Mouse (Mus musculus): ENCODE data around the gene Atn1. TPM values are rescaled to one million over a fixed set of nuclear protein-coding genes. Genes with fewer than 3 reads are reported as not detected.
A peak's percentile ranks its signal among the peaks of the same experiment; 100 is the strongest.

Atn1 gene
- polyA plus RNA-seq, 1 experiment from 2014 or later, result 16.8 TPM

GRCm38 (mm10) chr6:124765951-124766350 is 9.6 kb upstream of the Atn1 start:
- no peak overlapping the region for H3K4me3 ChIP-seq
- WGBS, result 88% methylated on average over 7 of the region's 7 CpGs

GRCm38 (mm10) chr6:124759259-124759658 is 2.9 kb upstream of the Atn1 start:
- no peaks in the 10 kb centered on the region for H3K27me3 ChIP-seq (replicated peaks)
- H3K27ac ChIP-seq, result no peak overlapping the region
- no peaks in the 10 kb centered on the region for H3K9me3 ChIP-seq
- peak overlapping the region; percentile 13; the same call in 1 of the 2 replicates for H3K9ac ChIP-seq
- WGBS, result 5% methylated on average over 5 of the region's 5 CpGs
- no peaks in the 10 kb centered on the region for H3K36me3 ChIP-seq
- no peak for ATAC-seq (ENCODE audit: low FRiP score, low read depth)
- H3K4me1 ChIP-seq, result peaks cover 38% of the 10 kb centered on the region
- no peak overlapping the region for H3K4me3 ChIP-seq
- peak overlapping the region; percentile 75 for H3K4me2 ChIP-seq (replicated peaks)

More at GRCm38 (mm10) chr6:124765951-124766350, 9.6 kb upstream of the Atn1 start:
- Histone ChIP-seq H3K27me3 (replicated peaks) (peaks cover 14% of the 10 kb centered on the region), H3K4me1 (peaks cover 16% of the 10 kb centered on the region), H3K9me3 (no peaks in the 10 kb centered on the region), H3K4me2 (replicated peaks) (no peak overlapping the region), H3K36me3 (no peaks in the 10 kb centered on the region), H3K27ac (no peak overlapping the region), H3K9ac (no peak overlapping the region)
- ATAC-seq (ENCODE audit: low FRiP score, low read depth), result no peak

GRCm38 (mm10) chr6:124758849-124759232 is 2.5 kb upstream of the Atn1 start:
- WGBS, result 56% methylated on average over 2 of the region's 2 CpGs
- H3K27me3 ChIP-seq (replicated peaks), result no peaks in the 10 kb centered on the region
- peaks cover 40% of the 10 kb centered on the region for H3K4me1 ChIP-seq
- no peak overlapping the region for H3K27ac ChIP-seq
- H3K9ac ChIP-seq, result peak overlapping the region; percentile 13; the same call in 1 of the 2 replicates
- no peaks in the 10 kb centered on the region for H3K36me3 ChIP-seq
- H3K9me3 ChIP-seq, result no peaks in the 10 kb centered on the region
- H3K4me3 ChIP-seq, result no peak overlapping the region
- no peak for ATAC-seq (ENCODE audit: low FRiP score, low read depth)
- peak overlapping the region; percentile 75 for H3K4me2 ChIP-seq (replicated peaks)

- Histone ChIP-seq H3K4me3 (peak overlapping the region; percentile 87), H3K4me1 (peaks cover 46% of the 10 kb centered on the region), H3K9me3 (no peaks in the 10 kb centered on the region), H3K36me3 (no peaks in the 10 kb centered on the region), H3K27me3 (replicated peaks) (no peaks in the 10 kb centered on the region), H3K27ac (no peak overlapping the region), H3K9ac (peak overlapping the region; percentile 97), H3K4me2 (replicated peaks) (peak overlapping the region; percentile 75)
- no peak for ATAC-seq (ENCODE audit: low FRiP score, low read depth)
- whole genome bisulfite sequencing, result 40% methylated on average over 5 of the region's 5 CpGs
Measured at GRCm38 (mm10) chr6:124757909-124758848, 1.9 kb upstream of the Atn1 start.

GRCm38 (mm10) chr6:124757351-124757880 is 1.1 kb upstream of the Atn1 start:
- H3K4me3 ChIP-seq, result peak overlapping the region; percentile 87
- peak overlapping the region; percentile 75 for H3K4me2 ChIP-seq (replicated peaks)
- ATAC-seq (ENCODE audit: low FRiP score, low read depth), result no peak
- H3K4me1 ChIP-seq, result peaks cover 46% of the 10 kb centered on the region
- no peaks in the 10 kb centered on the region for H3K27me3 ChIP-seq (replicated peaks)
- 4% methylated on average over 5 of the region's 5 CpGs for WGBS
- H3K36me3 ChIP-seq, result 0 out of 2 replicates have a peak, but pooled peaks cover 3% of the 10 kb centered on the region
- H3K27ac ChIP-seq, result 0 out of 2 replicates have a peak overlapping the region, but pooled peaks have one; percentile 97
- H3K9me3 ChIP-seq, result no peaks in the 10 kb centered on the region
- H3K9ac ChIP-seq, result peak overlapping the region; percentile 97

GRCm38 (mm10) chr6:124756652-124757350 is 477 bp upstream of the Atn1 start:
- Histone ChIP-seq H3K4me1 (peaks cover 46% of the 10 kb centered on the region), H3K9ac (peak overlapping the region; percentile 97), H3K27ac (peak overlapping the region; percentile 97), H3K4me2 (replicated peaks) (peak overlapping the region; percentile 75), H3K27me3 (replicated peaks) (no peaks in the 10 kb centered on the region), H3K4me3 (peak overlapping the region; percentile 87), H3K9me3 (no peaks in the 10 kb centered on the region), H3K36me3 (0 out of 2 replicates have a peak, but pooled peaks cover 3% of the 10 kb centered on the region)
- ATAC-seq (ENCODE audit: low FRiP score, low read depth), result peak; percentile 79
- 1% methylated on average over 52 of the region's 54 CpGs for WGBS

- Histone ChIP-seq H3K4me1 (peaks cover 46% of the 10 kb centered on the region), H3K9ac (peak overlapping the region; percentile 97), H3K9me3 (no peaks in the 10 kb centered on the region), H3K27ac (peak overlapping the region; percentile 97; the same call in 1 of the 2 replicates), H3K4me3 (peak overlapping the region; percentile 87), H3K4me2 (replicated peaks) (peak overlapping the region; percentile 75), H3K27me3 (replicated peaks) (no peaks in the 10 kb centered on the region), H3K36me3 (0 out of 2 replicates have a peak, but pooled peaks cover 3% of the 10 kb centered on the region)
- no peak for ATAC-seq (ENCODE audit: low FRiP score, low read depth)
- WGBS, result 4% methylated on average over 3 of the region's 3 CpGs
Measured at GRCm38 (mm10) chr6:124755306-124755705, 1.0 kb downstream of the Atn1 start.

GRCm38 (mm10) chr6:124753861-124754260 is 2.5 kb downstream of the Atn1 start:
- no peak for ATAC-seq (ENCODE audit: low FRiP score, low read depth)
- Histone ChIP-seq H3K9ac (no peak overlapping the region), H3K27ac (no peak overlapping the region), H3K27me3 (replicated peaks) (no peaks in the 10 kb centered on the region), H3K9me3 (no peaks in the 10 kb centered on the region), H3K4me1 (peaks cover 44% of the 10 kb centered on the region), H3K36me3 (peaks cover 12% of the 10 kb centered on the region), H3K4me2 (replicated peaks) (0 out of 2 replicates have a peak overlapping the region, but pooled peaks have one; percentile 5), H3K4me3 (no peak overlapping the region)
- 88% methylated on average over 2 of the region's 2 CpGs for WGBS

- H3K27ac ChIP-seq, result no peak overlapping the region
- no peak for ATAC-seq (ENCODE audit: low FRiP score, low read depth)
- H3K4me2 ChIP-seq (replicated peaks), result no peak overlapping the region
- peaks cover 36% of the 10 kb centered on the region for H3K36me3 ChIP-seq
- no peaks in the 10 kb centered on the region for H3K9me3 ChIP-seq
- H3K9ac ChIP-seq, result no peak overlapping the region
- no peaks in the 10 kb centered on the region for H3K27me3 ChIP-seq (replicated peaks)
- no peak overlapping the region for H3K4me3 ChIP-seq
- peaks cover 34% of the 10 kb centered on the region for H3K4me1 ChIP-seq
- WGBS, result 86% methylated on average over 8 of the region's 8 CpGs
Measured at GRCm38 (mm10) chr6:124750405-124750804, 5.9 kb downstream of the Atn1 start.

- Histone ChIP-seq H3K4me1 (peaks cover 25% of the 10 kb centered on the region), H3K4me3 (peak overlapping the region; percentile 52; the same call in 1 of the 2 replicates), H3K4me2 (replicated peaks) (peak overlapping the region; percentile 97), H3K27ac (0 out of 2 replicates have a peak overlapping the region, but pooled peaks have one; percentile 87), H3K9me3 (no peaks in the 10 kb centered on the region), H3K9ac (peak overlapping the region; percentile 85; the same call in 1 of the 2 replicates), H3K27me3 (replicated peaks) (no peaks in the 10 kb centered on the region), H3K36me3 (peaks cover 58% of the 10 kb centered on the region)
- ATAC-seq (ENCODE audit: low FRiP score, low read depth), result no peak
- 81% methylated on average over 7 of the region's 7 CpGs for WGBS
Measured at GRCm38 (mm10) chr6:124746654-124747632, 9.4 kb downstream of the Atn1 start.

GRCm38 (mm10) chr6:124746296-124746605 is 10.1 kb downstream of the Atn1 start:
- ATAC-seq (ENCODE audit: low FRiP score, low read depth), result no peak; the same call in none of the 2 replicates
- Histone ChIP-seq H3K9ac (peak overlapping the region; percentile 85), H3K36me3 (peaks cover 58% of the 10 kb centered on the region), H3K27me3 (replicated peaks) (no peaks in the 10 kb centered on the region), H3K4me3 (peak overlapping the region; percentile 52), H3K27ac (peak overlapping the region; percentile 87), H3K4me1 (peaks cover 29% of the 10 kb centered on the region), H3K9me3 (no peaks in the 10 kb centered on the region), H3K4me2 (replicated peaks) (peak overlapping the region; percentile 97)
- WGBS, result 16% methylated on average over 8 of the region's 8 CpGs

Measured in neural tube, embryonic 12.5 days (tissue).